Mouse (Mus musculus): Measurements from ENCODE around the gene Fcrl5.

- TF ChIP-seq CTCF (IDR thresholded peaks at IDR 0.05; ENCODE audit: extremely low read depth, insufficient read depth, low read length) (no peak), POLR2A (IDR thresholded peaks at IDR 0.05; ENCODE audit: extremely low read depth, insufficient read depth, low read length) (no peak)
Measured at GRCm38 (mm10) chr3:87530234-87530633, 94.7 kb downstream of the Fcrl5 start.

Measured in cortical plate, adult 2 months (tissue).